Mouse (Mus musculus) spleen, adult 18-20 months (tissue): ENCODE data around the gene Cmss1.
A peak's percentile ranks its signal among the peaks of the same experiment; 100 is the strongest.

Experiments used
- DNase-seq, 2 experiments: peaks; one replicate each; pipeline ENCODE4 v3.0.0; 2022; ENCODE audit warnings: mixed read lengths in 2 of 2

Cmss1 gene

DNA sequence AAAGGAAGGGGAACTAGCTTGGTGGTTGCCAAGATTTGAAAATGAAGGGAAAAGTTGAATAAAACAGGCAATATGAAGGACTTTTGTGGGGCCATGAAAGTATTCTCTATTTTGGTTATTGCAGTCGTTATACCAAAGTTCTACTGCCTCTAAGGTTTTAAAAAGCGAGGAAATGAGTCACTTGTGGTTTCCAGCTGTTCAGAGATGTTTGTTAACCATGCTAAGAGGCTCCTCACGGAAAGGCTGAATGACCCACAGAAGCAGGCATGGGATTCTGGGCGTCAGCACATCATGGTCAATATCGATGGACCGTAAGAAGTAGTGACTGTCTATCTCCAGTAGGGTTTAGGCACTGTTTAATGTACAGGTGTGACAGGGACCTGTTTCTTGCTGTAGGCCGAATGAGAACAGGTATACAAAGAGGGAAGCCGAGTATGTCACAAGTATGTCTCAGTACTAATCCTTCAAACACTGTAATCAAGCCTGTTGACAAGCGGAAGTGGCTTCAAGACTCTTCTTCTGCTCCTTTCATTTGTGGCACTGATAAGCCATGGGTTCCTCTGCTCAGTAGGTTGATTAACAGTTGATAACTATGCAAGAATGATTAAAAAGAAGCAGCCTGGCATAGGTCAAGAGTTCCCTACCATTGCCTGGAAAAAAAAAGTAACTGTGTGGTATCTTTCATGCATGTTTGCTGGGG, 227.9 kb downstream of the Cmss1 start:
- no peak for DNase-seq

DNA sequence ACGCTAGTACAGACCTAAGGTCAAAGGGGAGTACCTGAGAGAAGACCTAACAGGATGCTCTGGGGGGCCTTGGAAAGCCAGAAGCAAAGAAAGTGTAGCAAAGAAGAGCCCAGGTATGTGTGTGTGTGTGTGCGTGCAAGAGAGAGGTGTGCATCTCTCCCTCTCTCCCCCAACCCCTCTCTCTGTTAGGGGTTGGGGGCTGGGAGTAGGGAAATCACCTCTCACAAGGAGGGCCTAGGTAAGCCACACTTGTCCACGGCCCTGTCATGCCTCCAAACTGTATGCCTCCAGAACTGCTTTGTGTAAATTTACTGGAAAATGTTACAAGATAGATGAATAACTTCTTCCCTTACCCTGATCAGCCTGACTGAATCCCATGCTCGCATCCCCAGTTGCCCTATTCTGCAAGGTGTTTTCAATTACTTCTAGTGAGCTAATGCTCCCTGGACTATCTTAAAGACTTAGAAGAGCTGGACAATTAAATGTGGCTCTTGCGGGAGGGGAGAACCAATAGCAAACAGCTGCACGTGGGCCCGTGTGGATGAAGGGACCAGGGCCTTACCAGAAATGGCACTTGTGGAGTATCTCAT, 231.3 kb downstream of the Cmss1 start:
- DNase-seq, result no peak

DNA sequence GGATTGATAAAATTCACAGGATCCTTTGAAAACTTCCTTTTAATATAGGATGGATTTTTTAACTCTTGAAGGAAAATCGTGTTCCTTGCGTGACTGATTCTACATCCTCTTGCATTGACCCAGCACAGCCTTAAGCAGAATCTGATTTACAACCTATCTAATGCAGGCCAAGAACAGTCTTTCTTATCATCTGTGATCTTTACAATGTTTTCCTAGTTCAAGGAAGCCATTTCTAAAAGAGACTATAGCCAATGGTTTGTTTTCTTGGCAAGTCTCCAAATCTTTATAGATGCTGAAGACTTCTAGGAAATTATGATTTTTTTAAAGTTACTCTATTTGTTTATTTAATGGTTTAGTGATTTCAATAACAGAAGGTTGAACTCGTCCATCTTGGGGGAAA, 234.5 kb downstream of the Cmss1 start:
- DNase-seq, result no peak

DNA sequence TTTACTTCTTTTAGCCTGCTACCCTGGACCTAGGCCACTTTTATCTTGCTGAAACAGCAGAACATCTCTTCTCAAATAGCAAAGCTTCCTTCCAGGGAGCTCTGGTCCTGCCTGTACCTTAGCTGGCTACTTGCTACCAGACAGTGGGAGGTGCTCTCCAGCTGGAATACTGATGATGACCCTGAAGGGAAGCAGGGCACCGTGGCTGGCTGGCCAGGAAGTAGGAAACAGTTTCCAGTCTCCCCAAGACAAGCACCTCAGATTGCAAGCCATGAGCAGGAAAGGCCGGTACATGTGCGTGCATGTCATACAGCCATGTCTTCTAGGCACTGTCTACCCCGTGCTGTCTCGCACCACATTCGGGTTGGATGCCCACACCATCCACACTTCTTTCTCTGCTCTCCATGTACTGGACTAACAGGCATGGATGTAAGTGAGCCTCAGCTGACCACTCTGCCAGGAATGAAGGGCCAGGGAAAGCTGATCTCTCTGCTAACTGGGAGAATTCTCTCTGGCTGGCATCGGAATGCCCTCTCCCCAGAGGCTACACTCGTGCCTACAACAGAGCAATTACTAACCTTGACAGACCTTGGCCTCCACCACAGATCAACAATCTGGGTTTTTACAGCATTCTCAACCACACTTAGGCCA, 236.7 kb downstream of the Cmss1 start:
- DNase-seq, result no peak

DNA sequence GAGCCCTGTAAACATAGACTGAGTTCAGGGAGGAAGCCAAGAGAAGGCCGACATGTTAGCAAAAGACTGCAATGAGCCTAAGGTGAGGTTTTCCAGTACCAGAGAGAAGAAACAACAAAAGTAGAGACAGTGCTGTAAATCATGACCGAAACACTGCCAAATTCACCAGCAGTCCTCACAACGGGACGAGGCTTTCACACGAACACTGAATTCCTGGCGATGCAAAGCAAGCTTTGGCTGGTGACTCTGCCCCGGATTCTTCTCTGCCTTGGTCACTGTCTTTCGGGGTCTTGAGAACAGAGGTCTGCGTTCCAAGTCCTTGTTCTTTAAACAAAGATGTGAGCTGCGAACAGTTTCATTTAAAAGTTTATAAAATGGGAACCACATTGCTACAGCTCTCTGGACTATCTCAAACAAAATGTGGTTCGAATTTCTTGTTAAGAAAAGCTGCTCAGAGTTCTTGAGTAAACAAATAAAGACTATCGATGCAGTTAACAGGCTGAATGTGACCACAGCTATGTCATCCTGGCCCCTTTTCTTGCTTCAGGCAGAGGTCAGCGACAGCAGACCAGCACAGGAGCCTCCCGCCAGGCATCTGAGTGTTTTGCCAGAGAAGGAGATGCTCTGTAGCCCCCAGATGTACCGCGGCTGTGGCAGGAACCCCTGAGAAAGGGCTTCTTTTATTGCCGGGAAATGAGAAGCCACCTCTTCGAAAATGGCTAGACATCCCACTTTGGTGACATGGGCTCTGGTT, 239.5 kb downstream of the Cmss1 start:
- DNase-seq, result no peak

DNA sequence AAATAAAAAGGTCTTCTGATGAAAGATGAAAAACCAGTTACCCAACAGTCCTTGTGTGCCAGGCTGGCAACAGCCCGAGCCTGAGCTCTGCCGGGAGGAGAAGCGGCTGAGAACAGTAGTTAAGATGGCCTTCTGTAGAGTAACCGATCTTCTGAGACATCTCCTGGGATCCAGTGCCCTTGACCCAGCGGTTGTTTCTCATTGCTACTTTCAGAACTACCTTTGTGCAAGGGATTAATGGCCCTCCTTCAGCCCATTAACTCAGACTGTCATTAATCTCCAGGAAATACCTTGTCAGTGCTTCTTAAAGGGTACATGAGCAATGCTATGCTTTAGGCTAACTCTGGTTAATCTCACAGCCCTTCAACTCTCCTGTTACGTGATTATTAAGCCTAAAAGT, 240.5 kb downstream of the Cmss1 start:
- DNase-seq, result no peak

DNA sequence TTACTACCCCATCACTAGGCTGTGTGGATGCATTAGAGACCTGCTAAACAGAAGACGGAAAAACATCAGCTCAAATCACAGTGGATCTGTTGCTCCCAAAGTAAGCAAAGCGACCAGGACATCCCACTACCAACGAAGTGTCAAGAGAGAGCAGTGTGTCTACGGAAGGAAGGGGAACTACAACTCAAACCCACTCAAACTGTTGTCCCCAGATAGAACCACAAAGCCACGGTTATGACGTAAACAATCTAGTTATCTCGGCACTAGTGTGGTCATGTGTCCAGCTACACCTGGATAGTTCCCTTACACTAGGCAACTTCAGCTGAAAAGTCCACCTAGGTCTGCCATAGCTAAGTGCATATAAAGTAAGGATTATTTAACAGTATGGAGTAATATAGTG, 242.2 kb downstream of the Cmss1 start:
- no peak for DNase-seq

DNA sequence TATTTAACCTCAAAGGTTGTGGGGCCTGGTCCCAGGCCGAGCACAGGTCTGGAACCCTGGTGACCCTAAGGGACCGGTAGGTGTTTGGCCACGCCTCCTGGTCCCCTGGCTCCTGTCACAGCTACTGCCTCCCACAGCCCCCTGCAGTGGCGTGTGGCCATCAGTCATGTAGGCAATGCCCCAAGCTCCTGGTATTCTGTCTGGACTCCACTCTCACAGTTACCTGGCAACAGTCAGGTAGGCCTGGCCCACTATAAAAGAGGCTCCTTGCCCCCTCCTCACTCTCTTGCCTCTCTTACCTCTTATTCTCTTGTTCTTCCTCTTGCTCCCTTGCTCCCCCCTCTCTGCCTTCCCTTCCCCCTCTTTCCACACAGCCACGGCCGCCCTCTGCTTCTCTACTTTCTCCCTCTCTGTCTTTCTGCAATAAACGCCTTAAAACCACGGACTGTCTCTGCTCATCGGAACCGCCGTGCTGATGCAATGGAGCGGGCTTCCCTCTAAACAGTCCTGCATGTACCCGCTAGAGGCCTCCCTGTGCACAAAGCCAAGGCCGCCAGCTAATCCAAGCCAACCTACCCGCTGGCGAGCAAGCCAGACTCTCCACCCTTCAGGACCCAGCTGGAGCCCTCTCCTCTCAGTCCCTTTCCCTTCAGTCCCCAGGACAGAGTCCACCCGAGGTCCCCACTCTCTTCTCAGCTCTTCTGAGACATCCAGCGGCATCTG, 243.8 kb downstream of the Cmss1 start:
- peak; percentile 8 to 22 for DNase-seq

DNA sequence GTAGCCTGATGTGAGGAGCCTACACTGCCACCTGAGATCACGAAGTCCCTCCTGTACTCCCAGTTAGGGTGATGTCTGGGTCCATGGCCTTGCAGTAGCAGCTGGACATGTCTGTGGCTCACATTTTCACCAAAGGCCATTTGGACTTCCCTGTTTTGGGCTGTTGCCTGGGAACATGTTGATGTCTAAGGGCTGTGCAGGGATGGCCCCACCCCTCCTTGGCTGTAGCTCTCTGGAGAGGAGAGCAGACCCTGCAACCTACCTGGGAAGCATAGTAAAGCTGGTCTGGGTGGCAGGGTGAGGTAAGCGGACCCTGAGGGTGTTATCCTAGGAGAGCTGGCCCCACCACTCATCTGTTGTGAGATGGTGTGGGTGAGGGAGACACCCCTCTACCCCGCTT, 245.9 kb downstream of the Cmss1 start:
- DNase-seq, result no peak

DNA sequence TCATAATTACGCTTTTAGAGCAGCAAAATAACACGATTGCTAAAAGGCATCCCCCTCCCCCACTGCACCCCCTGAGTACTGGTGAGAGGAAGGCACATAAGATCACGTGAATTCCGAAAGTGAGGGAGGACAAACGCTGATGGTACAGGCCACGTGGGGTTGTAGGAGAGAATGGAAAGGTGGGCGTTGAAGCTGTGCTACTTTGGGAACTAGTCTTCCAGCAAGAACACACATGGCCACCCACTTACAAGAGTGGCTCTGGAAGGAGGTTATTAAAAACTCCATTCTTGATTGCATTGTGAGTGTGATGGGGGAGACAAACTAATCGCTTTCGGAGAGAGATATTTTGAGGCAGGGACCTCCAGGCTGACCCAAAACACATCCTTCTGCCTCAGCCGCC, 247.4 kb downstream of the Cmss1 start:
- DNase-seq, result no peak

DNA sequence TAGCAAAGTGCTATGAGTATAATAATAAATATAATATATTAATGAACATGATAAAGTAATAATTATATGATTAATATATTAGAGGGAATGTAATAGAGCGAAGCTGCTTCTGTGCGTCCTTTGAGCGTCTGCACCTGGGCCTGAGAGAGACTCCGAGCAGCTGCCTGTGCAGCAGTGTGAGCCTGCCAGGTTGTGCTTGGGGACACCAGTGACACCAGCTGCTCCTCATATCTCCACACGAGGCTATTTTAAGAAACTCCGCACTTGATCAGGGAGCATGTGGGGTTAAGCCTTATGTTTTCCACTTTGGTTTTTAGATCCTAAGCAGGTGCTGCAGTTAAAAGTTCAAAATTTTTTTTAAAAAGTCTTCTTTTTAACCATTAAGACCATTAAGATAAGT, 249.7 kb downstream of the Cmss1 start:
- no peak for DNase-seq

DNA sequence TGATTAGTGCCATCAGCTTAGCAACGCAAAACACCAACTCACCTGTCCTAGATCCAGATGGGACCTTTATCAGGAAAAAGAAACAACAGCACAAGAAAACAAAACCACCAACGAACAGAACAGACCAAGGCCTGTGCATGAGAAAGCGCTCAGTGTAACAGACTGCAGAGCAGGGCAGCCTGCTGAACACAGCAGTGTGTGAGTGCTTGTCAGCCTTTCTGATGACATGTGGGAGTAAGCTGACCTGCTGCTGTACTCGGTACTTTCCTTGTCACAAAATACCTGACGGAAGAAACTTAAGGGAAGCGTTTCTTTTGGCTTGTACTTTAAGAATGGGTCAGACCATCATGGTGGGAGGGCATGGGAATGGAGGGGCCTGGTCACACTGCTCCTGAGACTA, 250.2 kb downstream of the Cmss1 start:
- no peak for DNase-seq

DNA sequence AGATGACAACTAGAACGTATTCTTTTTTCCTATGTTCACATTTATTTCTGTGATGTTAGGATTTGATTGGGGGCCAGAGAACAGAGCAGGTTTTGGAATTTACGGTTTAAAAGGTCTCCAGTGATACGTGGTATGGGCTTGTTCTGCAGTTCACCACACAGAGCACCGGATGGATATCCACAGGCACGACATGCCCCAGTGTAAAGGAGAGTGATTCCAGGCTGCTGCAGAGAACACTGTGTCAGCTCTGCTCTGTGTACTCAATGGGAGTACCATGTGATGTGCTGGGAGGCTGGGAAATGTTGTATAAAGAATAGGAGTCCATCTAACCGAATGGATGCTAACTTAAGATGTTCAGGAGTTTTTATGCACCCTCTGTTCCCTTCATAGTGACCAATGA, 252.7 kb downstream of the Cmss1 start:
- DNase-seq, result no peak

DNA sequence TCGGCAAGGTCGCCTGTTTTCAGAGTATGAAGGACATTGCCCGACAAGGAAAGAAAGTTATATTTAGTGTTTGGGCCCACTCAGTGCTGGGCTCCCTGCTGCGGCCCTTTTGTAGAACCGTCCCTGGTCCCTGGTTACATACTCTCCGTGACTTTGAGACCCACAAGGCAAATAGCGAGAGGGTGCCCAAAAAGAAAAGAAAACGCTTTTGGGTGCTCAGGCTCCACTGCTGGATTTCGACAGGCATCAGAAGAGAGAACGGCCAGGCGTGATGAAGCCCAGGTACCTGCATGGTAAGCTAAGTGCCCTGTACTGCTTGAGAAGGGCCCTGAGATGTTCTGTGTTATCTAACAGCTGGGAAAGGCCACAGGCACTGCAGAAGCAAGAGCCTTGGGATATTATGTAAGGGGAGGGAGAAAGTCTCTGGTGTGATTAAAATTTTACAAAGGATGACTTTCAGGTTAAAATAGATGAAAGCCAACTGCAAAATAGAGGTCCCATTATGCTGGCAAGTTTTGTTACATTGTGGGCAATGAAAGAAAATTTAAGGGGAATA, 253.4 kb downstream of the Cmss1 start:
- no peak for DNase-seq

DNA sequence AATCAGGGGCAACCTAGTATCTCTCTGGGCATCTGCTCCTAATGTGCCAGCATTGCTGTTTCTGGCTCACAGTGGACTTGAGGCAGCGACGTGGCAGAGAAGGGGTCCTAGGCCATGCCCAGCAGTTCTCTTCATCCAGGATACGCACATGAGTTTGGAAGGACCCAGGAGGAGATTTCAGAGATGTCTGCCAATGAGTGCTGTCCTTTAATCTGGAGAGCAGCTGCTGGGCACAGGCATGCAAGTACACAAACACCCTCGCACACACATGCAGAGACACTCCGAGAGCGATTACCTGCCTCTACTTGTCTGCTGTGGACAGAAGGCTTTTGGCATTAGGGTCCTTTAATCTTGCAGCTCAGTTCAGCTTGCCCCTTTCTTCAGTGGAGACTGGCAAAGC, 253.9 kb downstream of the Cmss1 start, which contains the start of gene Filip1l:
Gene Filip1l (plus strand): TSS at position 343 of the 400 bp plus-strand sequence.
- DNase-seq, result no peak

DNA sequence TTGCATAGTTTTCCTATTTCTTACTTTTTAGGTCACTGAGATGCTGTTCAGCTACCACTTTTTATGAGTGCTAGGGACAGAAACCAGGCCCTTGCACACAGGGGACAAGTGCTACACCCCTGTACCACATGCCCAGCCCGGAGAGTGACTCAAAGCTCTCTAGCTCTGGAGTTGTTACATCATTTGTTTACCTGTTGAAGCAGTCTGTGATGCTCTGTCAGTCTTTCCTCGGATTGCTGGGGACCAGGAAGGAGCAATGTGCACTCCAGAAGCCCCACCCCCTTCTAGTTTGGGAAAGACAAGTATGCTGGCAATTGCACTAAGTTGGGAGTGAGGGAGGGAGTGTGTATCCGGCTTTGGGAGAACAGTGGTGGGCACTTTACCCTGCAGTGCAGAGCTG, 257.0 kb downstream of the Cmss1 start:
- DNase-seq, result no peak

DNA sequence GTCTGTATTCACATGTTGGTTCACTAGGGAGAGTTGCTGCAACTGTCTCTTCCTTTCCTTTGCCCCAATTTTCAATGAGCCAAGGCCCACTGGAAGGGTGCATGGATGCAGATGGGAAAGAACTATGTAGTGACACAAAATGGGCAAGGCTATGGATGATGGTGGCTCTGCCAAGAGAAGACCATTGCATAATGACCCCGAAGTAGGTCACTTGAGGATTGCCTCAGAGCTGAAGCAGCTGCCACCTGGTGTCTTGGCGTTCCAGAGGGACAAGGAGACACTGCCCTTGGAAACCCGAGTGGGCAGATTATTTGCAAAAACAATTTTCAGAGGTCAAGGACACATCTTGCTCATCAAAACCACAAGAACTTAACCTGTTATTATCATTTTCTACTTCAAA, 257.6 kb downstream of the Cmss1 start:
- no peak for DNase-seq

DNA sequence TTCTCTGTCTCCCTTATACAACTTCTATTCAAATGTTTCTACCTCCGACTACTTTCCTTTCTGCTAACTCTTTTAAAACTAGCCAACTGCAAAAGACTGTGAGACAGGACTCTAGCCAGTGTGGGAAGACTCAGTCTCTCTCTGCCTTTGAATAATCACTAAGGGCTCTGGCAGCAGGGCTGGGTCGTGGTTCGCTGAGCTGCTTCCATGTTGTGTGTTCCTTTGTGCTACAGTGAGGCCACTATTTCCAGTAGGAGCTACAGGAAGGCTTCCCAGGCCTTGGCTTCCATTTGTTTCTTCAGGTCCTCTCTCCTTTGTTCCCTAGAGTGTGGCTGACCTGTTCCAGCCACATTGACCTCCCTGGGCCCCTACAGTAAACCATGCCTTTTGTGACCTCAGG, 260.4 kb downstream of the Cmss1 start:
- DNase-seq, result no peak

DNA sequence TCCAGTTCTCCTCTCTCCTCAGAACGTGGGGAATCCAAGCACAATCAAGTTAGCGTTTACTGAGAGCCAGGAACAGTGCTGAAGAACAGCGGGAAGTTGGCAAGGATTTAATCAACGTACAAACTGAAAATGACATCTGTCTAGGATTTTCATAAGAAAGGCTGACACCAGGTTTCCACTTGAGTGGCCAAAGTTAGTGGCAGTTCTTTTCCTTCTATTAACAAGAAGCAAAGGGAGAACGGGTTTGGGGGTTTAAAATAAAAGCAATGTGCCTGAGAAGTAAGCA, 266.1 kb downstream of the Cmss1 start:
- DNase-seq, result no peak

DNA sequence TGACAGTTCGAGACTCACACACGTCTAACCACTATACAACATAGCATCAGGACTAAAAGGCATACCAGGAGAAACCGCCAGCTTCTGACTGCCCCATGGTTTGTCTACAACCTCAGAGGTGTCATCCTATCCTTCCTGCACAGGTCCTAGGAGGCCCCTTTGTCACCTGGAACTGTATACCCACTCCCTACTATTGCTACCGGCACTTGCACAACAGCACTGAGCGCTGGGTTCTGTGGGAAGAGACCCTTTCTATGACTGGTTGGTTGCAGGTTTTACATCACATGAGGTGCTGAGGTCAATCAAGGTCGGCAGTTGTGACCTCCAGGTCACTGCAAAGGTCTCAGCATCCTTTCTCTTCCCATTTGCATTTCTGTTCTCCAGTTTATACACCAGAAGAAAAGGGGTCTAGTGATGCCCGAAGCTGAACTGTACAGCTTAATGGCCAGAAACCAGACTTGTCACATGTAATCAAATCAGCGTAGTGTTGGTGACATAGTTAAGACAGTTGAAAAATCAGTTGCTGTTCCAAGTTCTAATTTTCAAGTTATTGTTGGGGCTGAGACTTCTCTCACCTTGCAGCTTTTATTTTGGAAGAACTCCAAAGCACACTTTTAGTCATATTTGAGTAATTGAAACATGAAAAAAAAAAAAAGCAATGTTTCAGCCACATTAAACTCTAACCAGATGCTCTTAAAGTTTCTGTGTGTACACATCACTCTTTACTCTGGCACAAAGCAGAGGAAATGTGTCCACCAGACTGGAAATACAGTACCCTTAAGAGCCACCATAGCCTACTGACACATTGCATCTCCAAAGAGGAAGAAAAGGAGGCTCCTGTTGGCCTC, 266.7 kb downstream of the Cmss1 start:
- no peak for DNase-seq

DNA sequence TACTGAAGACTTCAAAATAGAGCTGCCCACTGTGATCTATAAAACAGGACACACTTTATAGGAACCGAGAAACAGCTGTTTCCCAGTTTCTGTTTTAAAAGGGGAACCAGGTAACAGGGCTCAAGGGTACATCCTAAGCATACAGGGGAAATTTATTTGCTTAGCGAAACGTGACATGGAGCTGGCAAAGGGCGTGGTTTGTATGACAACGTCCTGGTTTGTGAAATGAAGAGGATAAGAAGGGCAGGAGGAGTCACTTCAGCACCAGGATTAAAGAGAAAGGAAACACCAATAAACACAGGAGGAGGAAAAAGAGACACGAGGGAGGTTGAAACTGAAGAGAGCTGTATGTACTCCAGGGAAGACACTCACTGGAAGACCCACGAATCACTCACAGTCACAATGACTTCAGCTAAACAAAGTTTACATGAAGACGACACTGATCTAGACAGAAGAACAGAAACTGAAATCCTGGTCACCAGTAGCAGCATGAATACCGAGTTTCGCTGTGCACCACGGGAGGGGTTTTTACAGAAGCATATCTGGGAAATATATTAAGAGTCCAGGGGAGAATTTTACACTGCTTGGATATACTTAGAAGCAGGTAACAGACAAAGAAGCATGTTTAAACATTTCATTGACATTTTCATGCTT, 269.8 kb downstream of the Cmss1 start:
- DNase-seq, result peak; percentile 20 to 32
